Mouse (Mus musculus) midbrain, embryonic 14.5 days (tissue): Measurements from ENCODE around the gene Uchl4. TPM values are rescaled to one million over a fixed set of nuclear protein-coding genes. Genes with fewer than 3 reads are reported as not detected.
"Not testable (repeated sequence)": the region's sequence is repeated elsewhere in the genome, so short reads cannot be mapped to it uniquely, and the experiment has no call there.

Source experiments
- ATAC-seq: fragments of 200-750 bp; cut with Nextera tagmentation; 2 replicates; pipeline ENCODE4 v1.8.0; 2017; ENCODE audit warnings: moderate number of reproducible peaks, moderate library complexity; ENCODE audit not compliant: low FRiP score, low TSS enrichment
- DNase-seq: peaks from one replicate; pipeline ENCODE4 v3.0.0-alpha.2; 2015
- H3K27ac ChIP-seq: fragments of 300-500 bp; sonication (generic); replicated peaks from 2 replicates; pipeline ENCODE4 v1.5.1; 2014; ENCODE audit warnings: mild to moderate bottlenecking, low read depth, low read length, moderate library complexity
- H3K27me3 ChIP-seq: fragments of 300-500 bp; sonication (generic); 2 replicates; pipeline ENCODE4 v1.6.1; 2014; ENCODE audit warnings: low read length, control low read depth, mixed read lengths; ENCODE audit not compliant: control insufficient read depth, insufficient read depth
- H3K36me3 ChIP-seq: fragments of 300-500 bp; sonication (generic); 2 replicates; pipeline ENCODE4 v1.6.1; 2014; ENCODE audit warnings: low read length, control low read depth; ENCODE audit not compliant: control insufficient read depth, insufficient read depth
- H3K4me1 ChIP-seq: fragments of 300-500 bp; sonication (generic); 2 replicates; pipeline ENCODE4 v1.6.1; 2014; ENCODE audit warnings: mild to moderate bottlenecking, antibody characterized with exemption, low read length, control low read depth; ENCODE audit not compliant: control insufficient read depth, insufficient read depth
- H3K4me2 ChIP-seq: fragments of 300-500 bp; sonication (generic); 2 replicates; pipeline ENCODE4 v1.6.1; 2014; ENCODE audit warnings: mild to moderate bottlenecking, low read length, moderate library complexity
- H3K4me3 ChIP-seq: fragments of 300-500 bp; sonication (generic); replicated peaks from 2 replicates; pipeline ENCODE4 v1.5.1; 2014; ENCODE audit warnings: low read depth, low read length
- H3K9ac ChIP-seq: fragments of 300-500 bp; sonication (generic); replicated peaks from 2 replicates; pipeline ENCODE4 v1.6.1; 2014; ENCODE audit warnings: mild to moderate bottlenecking, low read length, moderate library complexity
- H3K9me3 ChIP-seq: fragments of 300-500 bp; sonication (generic); 2 replicates; pipeline ENCODE4 v1.6.1; 2016; ENCODE audit warnings: low read length, control low read depth, mixed read lengths; ENCODE audit not compliant: control insufficient read depth
- WGBS: fragments of 180-500 bp; shearing (Covaris S2); extraction: QIAGEN DNeasy Blood & Tissue Kit; methylation state at CpG from one replicate; pipeline ENCODE4 v1.1.7; 2014; 5-methylcytosine and 5-hydroxymethylcytosine counted together
- polyA plus RNA-seq: library from polyadenylated mRNA; unstranded; fragments of >200 nt; fragmentation: Nextera tagmentation; extraction: Ambion mirVana; gene quantifications from 2 replicates; pipeline ENCODE4 v1.2.1, GENCODE M21; 2014

The Uchl4 gene
- 2.9 and 3.0 TPM in 2 replicates for polyA plus RNA-seq

GRCm38 (mm10) chr9:64234768-64235435 is at the start of gene Uchl4:
TSS of gene Uchl4 (plus strand) at chr9:64235201.
- H3K9me3 ChIP-seq = no peaks in the 10 kb centered on the region
- no peaks in the 10 kb centered on the region for H3K36me3 ChIP-seq
- no peak within 1 kb of the TSS for H3K4me3 ChIP-seq
- no peak within 1 kb of the TSS for H3K4me2 ChIP-seq
- no peak for DNase-seq
- H3K9ac ChIP-seq = no peak within 1 kb of the TSS
- no peaks in the 10 kb centered on the region for H3K4me1 ChIP-seq
- ATAC-seq = no peak
- H3K27me3 ChIP-seq = no peaks in the 10 kb centered on the region
- H3K27ac ChIP-seq = no peak within 1 kb of the TSS
- WGBS = 95% methylated on average over 8 of the region's 8 CpGs

- Histone ChIP-seq H3K4me3 (no peak overlapping the region), H3K9me3 (no peaks in the 10 kb centered on the region), H3K9ac (no peak overlapping the region), H3K4me2 (no peak overlapping the region), H3K27me3 (no peaks in the 10 kb centered on the region), H3K36me3 (peaks cover 28% of the 10 kb centered on the region), H3K4me1 (no peaks in the 10 kb centered on the region), H3K27ac (no peak overlapping the region)
- DNase-seq (no peak), ATAC-seq (no peak)
- WGBS = 94% methylated on average over 1 of the region's 1 CpGs
These were observed 41.1 kb upstream of the Uchl4 start for GRCm38 (mm10) chr9:64193879-64194278.

DNA sequence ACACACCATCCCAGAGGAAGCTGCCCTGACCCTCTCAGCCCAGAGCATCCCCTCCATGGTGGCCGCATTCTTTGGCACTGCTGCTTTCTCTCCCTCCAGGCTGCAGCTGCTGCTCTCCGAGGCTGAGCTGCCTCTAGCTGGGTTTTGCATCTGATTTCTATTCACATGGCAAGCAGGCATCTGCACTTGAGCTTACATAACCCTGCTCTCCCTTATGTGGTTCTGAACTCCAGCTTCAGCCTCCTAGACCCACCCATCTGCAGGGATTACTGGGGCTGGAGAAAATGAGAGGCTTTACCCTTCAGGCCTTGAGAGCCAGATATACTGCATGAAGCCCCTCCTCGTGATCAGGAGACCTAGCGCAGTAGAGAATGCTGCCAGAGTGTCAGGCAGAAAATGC is 39.4 kb upstream of the Uchl4 start:
- no peak overlapping the region for H3K4me3 ChIP-seq
- H3K36me3 ChIP-seq = peaks cover 15% of the 10 kb centered on the region
- H3K9me3 ChIP-seq = no peaks in the 10 kb centered on the region
- H3K4me1 ChIP-seq = no peaks in the 10 kb centered on the region
- H3K27ac ChIP-seq = no peak overlapping the region
- ATAC-seq = no peak
- 73% methylated on average over 4 of the region's 4 CpGs for WGBS
- no peak overlapping the region for H3K9ac ChIP-seq
- H3K27me3 ChIP-seq = no peaks in the 10 kb centered on the region
- no peak for DNase-seq
- H3K4me2 ChIP-seq = no peak overlapping the region

DNA sequence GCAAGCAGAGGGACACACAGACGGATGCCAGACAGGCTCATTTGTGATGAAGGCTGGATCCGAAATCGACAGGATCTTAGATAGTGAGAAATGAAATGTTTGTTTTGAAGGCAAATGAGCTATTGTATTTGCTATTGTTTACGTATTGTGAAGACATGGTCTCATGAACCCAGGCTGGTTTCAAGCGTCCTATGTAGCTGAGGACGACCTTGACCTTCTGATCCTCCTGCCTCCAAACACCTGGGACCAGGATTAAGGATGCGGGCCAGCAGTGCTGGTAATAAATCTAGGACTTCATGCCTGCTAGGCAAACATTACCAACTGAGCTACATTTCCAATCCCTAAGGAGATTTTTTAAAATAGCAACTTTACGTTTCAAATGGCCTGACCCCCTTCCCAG is 37.5 kb upstream of the Uchl4 start:
- H3K36me3 ChIP-seq = peaks cover 8% of the 10 kb centered on the region
- no peaks in the 10 kb centered on the region for H3K27me3 ChIP-seq
- H3K9me3 ChIP-seq = no peaks in the 10 kb centered on the region
- no peak overlapping the region for H3K27ac ChIP-seq
- 87% methylated on average over 8 of the region's 8 CpGs for WGBS
- no peak for DNase-seq
- no peak overlapping the region for H3K9ac ChIP-seq
- no peaks in the 10 kb centered on the region for H3K4me1 ChIP-seq
- H3K4me2 ChIP-seq = no peak overlapping the region
- ATAC-seq = no peak
- no peak overlapping the region for H3K4me3 ChIP-seq

- ATAC-seq (no peak), DNase-seq (no peak)
- Histone ChIP-seq H3K27me3 (no peaks in the 10 kb centered on the region), H3K9ac (no peak overlapping the region), H3K4me2 (no peak overlapping the region), H3K27ac (no peak overlapping the region), H3K4me1 (no peaks in the 10 kb centered on the region), H3K36me3 (peaks cover 9% of the 10 kb centered on the region), H3K9me3 (no peaks in the 10 kb centered on the region), H3K4me3 (no peak overlapping the region)
- WGBS = 95% methylated on average over 5 of the region's 5 CpGs
These were observed 36.8 kb upstream of the Uchl4 start for GRCm38 (mm10) chr9:64198068-64198762.

GRCm38 (mm10) chr9:64198763-64199418 is 36.1 kb upstream of the Uchl4 start:
- not testable (repeated sequence) for H3K4me1 ChIP-seq, H3K4me3 ChIP-seq, DNase-seq, H3K9me3 ChIP-seq, H3K9ac ChIP-seq, H3K27ac ChIP-seq, ATAC-seq, H3K27me3 ChIP-seq, H3K4me2 ChIP-seq
- 92% methylated on average over 7 of the region's 7 CpGs for WGBS
- H3K36me3 ChIP-seq = peaks cover 10% of the 10 kb centered on the region

DNA sequence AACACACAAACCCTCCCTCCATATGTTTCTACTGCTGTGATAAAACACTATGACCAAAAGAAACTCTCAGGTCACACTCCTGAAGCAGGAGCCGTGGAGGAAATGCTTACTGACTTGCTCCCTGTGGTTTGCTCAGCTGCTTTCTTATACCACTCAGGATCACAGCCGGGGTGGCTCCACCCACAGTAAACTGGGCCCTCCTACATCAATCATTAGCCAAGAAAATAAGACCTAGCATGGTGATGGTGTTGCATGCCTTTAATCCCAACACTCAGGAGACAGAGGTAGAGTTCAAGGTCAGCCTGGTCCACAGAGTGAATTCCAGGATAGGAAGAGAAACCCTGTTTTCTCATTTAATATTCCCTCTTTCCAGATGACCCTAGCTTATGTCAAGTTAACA is 35.1 kb upstream of the Uchl4 start:
- no peak overlapping the region for H3K9ac ChIP-seq
- H3K27ac ChIP-seq = no peak overlapping the region
- no peak overlapping the region for H3K4me3 ChIP-seq
- H3K4me2 ChIP-seq = no peak overlapping the region
- H3K4me1 ChIP-seq = no peaks in the 10 kb centered on the region
- DNase-seq (no peak), ATAC-seq (no peak)
- no peaks in the 10 kb centered on the region for H3K9me3 ChIP-seq
- no peaks in the 10 kb centered on the region for H3K27me3 ChIP-seq
- WGBS = 85% methylated on average over 2 of the region's 2 CpGs
- H3K36me3 ChIP-seq = peaks cover 17% of the 10 kb centered on the region

DNA sequence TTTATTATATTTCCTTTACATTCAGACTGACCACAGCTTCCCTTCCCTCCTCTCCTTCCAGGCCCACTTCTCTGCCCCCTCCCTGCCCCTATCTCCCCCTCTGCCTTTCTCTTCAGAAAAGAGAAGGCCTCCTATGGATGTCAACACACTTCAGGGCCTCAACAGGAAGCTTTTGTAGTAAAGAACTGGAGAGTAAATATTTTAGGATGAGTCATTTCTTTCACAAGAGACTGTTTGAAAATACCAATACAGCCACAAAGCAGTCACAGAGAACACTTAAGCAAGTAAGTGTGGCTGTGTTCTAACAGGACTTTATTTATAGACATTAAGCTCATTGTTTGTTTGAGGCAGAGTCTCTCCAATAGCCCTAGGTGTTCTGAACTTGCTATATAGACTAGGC is 32.7 kb upstream of the Uchl4 start:
- no peak overlapping the region for H3K9ac ChIP-seq
- no peaks in the 10 kb centered on the region for H3K9me3 ChIP-seq
- H3K27ac ChIP-seq = no peak overlapping the region
- H3K4me1 ChIP-seq = no peaks in the 10 kb centered on the region
- H3K4me2 ChIP-seq = no peak overlapping the region
- ATAC-seq (no peak), DNase-seq (no peak)
- H3K36me3 ChIP-seq = peaks cover 17% of the 10 kb centered on the region
- no peaks in the 10 kb centered on the region for H3K27me3 ChIP-seq
- H3K4me3 ChIP-seq = no peak overlapping the region

DNA sequence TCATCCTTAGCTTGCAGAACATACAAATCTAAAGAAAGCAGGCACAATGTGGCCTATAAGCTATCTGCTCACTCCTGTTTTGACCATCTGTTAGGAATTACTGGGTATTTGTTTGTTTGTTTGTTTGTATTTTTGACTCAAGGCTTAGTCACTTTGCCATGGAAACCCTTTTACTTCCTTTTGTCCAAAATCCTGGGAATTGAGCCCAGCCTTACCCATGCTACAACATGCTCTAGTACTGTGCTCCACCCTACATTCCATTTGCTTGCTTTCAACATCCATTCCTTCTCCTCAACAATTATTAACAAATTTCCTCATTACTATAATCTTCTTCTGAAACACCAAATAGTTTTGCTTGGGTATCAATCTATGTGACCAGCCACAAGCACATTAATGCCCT is 32.1 kb upstream of the Uchl4 start:
- H3K27ac ChIP-seq = no peak overlapping the region
- no peaks in the 10 kb centered on the region for H3K4me1 ChIP-seq
- H3K4me3 ChIP-seq = no peak overlapping the region
- H3K36me3 ChIP-seq = peaks cover 17% of the 10 kb centered on the region
- H3K27me3 ChIP-seq = no peaks in the 10 kb centered on the region
- no peak overlapping the region for H3K4me2 ChIP-seq
- H3K9ac ChIP-seq = no peak overlapping the region
- ATAC-seq = no peak
- DNase-seq = no peak
- H3K9me3 ChIP-seq = no peaks in the 10 kb centered on the region
